Mouse (Mus musculus) lung, postnatal 0 days (tissue): Measurements from ENCODE around the gene Uox. TPM values are rescaled to one million over a fixed set of nuclear protein-coding genes. Genes with fewer than 3 reads are reported as not detected.

ENCODE experiments used
- ATAC-seq: fragments of 200-750 bp; cut with Nextera tagmentation; 2 replicates; pipeline ENCODE4 v1.8.0; 2017; ENCODE audit warnings: moderate library complexity
- DNase-seq: peaks from one replicate; pipeline ENCODE4 v3.0.0-alpha.2; 2016; ENCODE audit warnings: low spot score
- H3K27ac ChIP-seq: fragments of 300-500 bp; sonication (generic); 2 replicates; pipeline ENCODE4 v1.5.1; 2014; ENCODE audit warnings: antibody characterized with exemption, mild to moderate bottlenecking, low read length, mixed read lengths
- H3K27me3 ChIP-seq: fragments of 300-500 bp; sonication (generic); replicated peaks from 2 replicates; pipeline ENCODE4 v1.6.1; 2014; ENCODE audit warnings: low read length, mixed read lengths; ENCODE audit not compliant: insufficient read depth
- H3K36me3 ChIP-seq: fragments of 300-500 bp; sonication (generic); 2 replicates; pipeline ENCODE4 v1.6.1; 2014; ENCODE audit warnings: low read length, mixed read lengths; ENCODE audit not compliant: insufficient read depth
- H3K4me1 ChIP-seq: fragments of 300-500 bp; sonication (generic); 2 replicates; pipeline ENCODE4 v1.6.1; 2014; ENCODE audit warnings: antibody characterized with exemption, low read depth, low read length, mixed read lengths; ENCODE audit not compliant: insufficient read depth
- H3K4me2 ChIP-seq: fragments of 300-500 bp; sonication (generic); replicated peaks from 2 replicates; pipeline ENCODE4 v1.6.1; 2014; ENCODE audit warnings: low read depth, mild to moderate bottlenecking, low read length, moderate library complexity, mixed read lengths
- H3K4me3 ChIP-seq: fragments of 300-500 bp; sonication (generic); 2 replicates; pipeline ENCODE4 v1.5.1; 2014; ENCODE audit warnings: low read depth, low read length
- H3K9ac ChIP-seq: fragments of 300-500 bp; sonication (generic); replicated peaks from 2 replicates; pipeline ENCODE4 v1.6.1; 2014; ENCODE audit warnings: low read depth, mild to moderate bottlenecking
- H3K9me3 ChIP-seq: fragments of 300-500 bp; sonication (generic); 2 replicates; pipeline ENCODE4 v1.6.1; 2016; ENCODE audit warnings: low read length, mixed read lengths
- CTCF ChIP-seq: IDR thresholded peaks from 2 replicates; pipeline ENCODE4 v1.5.1; 2016; ENCODE audit warnings: antibody characterized with exemption, mild to moderate bottlenecking
- EP300 ChIP-seq: IDR thresholded peaks from 2 replicates; pipeline ENCODE4 v1.6.1; 2016; ENCODE audit warnings: antibody characterized with exemption, mild to moderate bottlenecking, control low read depth
- WGBS: fragments of 180-500 bp; shearing (Covaris S2); extraction: QIAGEN DNeasy Blood & Tissue Kit; methylation state at CpG from one replicate; pipeline ENCODE4 v1.1.7; 2014; 5-methylcytosine and 5-hydroxymethylcytosine counted together
- polyA plus RNA-seq: library from polyadenylated mRNA; unstranded; fragments of >200 nt; fragmentation: Nextera tagmentation; extraction: Ambion mirVana; gene quantifications from 2 replicates; pipeline ENCODE4 v1.2.1, GENCODE M21; 2015

The Uox gene
- polyA plus RNA-seq, 1 experiment from 2014 or later = 0.63 TPM

DNA sequence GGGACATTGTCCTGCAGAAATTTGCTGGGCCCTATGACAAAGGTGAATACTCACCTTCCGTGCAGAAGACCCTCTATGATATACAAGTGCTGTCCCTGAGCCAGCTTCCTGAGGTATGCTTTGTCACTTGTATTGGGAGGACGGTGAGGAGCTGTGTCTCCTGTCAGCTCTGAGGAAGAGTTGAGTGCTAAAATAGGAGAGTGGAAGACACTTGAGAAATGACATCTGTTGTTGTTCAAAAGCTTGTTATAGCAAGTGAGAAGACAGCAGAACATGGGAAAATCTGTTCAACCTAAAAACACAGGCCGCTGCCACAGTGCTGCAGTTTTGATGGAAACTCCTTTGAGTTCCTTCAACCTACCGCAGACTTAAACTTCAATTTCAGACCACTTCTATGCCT, 55.5 kb downstream of the Uox start:
- H3K4me3 ChIP-seq = no peak overlapping the region
- no peak overlapping the region for H3K4me2 ChIP-seq
- H3K27ac ChIP-seq = no peak overlapping the region
- no peaks in the 10 kb centered on the region for H3K9me3 ChIP-seq
- 80% methylated on average over 4 of the region's 4 CpGs for WGBS
- DNase-seq (no peak), ATAC-seq (no peak)
- no peak overlapping the region for H3K9ac ChIP-seq
- no peaks in the 10 kb centered on the region for H3K27me3 ChIP-seq
- no peaks in the 10 kb centered on the region for H3K4me1 ChIP-seq
- no peaks in the 10 kb centered on the region for H3K36me3 ChIP-seq
- TF ChIP-seq EP300 (no peak), CTCF (no peak)

DNA sequence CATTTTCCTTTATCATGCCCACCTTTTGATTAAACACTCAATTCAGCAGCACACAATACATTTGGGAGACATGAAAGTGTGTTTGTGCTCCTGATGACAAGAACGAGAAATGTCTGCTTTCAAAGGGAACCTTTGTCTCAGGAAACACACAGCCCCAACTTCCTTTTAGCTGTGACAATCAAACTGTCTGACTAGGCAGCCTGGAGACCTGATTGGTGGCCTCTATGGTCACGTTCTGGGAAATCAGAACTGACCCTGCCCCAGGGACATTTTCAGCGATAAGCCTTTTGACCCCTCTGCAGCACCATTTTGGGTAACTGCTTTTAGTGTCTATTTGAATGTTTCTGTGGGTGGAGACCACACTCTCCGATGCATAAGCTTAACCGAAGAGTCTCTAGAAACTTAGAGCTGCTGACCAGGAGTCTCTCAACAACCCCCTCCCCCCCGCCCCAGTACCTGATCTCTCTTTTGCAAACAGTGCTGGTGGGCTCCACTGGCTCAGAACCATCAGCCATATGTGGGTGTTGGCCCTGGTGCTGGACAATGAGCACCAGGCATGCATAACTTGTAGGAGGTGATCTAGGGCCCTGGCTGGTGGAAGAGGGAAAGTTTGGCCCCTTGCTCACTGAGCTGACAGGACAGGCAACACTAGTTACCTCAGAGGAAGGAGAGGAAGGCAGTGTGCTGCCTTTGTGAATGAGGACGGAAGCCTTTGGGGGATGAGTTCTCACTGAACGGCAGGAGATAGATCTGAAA, 58.2 kb downstream of the Uox start:
- Histone ChIP-seq H3K27me3 (no peaks in the 10 kb centered on the region), H3K36me3 (no peaks in the 10 kb centered on the region), H3K9me3 (no peaks in the 10 kb centered on the region), H3K4me2 (no peak overlapping the region), H3K9ac (no peak overlapping the region), H3K4me3 (no peak overlapping the region), H3K27ac (no peak overlapping the region), H3K4me1 (no peaks in the 10 kb centered on the region)
- TF ChIP-seq CTCF = no peak
- TF ChIP-seq EP300 = no peak
- no peak for DNase-seq
- no peak for ATAC-seq
- 65% methylated on average over 8 of the region's 8 CpGs for WGBS

DNA sequence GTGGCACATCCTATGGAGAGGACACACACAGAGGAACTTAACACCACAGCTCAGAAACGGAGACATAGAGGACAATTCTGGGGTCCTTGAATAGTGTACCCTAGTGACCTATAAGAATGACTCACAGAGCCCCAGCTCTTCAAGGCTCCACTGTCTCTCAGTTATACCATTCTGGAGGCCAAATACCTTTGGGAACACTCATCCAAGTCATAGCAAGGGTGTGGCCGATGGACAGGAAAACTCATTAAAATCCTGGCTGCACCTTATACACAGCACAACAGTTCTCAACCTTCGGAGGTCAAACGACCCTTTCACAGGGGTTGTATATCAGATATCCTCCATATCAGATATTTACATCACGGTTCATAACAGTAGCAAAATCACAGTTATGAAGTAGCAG, 62.3 kb downstream of the Uox start:
- DNase-seq (no peak), ATAC-seq (no peak)
- H3K4me1 ChIP-seq = no peaks in the 10 kb centered on the region
- no peak overlapping the region for H3K4me3 ChIP-seq
- no peak overlapping the region for H3K9ac ChIP-seq
- no peak overlapping the region for H3K27ac ChIP-seq
- H3K9me3 ChIP-seq = no peaks in the 10 kb centered on the region
- H3K4me2 ChIP-seq = no peak overlapping the region
- H3K36me3 ChIP-seq = no peaks in the 10 kb centered on the region
- TF ChIP-seq EP300 = no peak
- TF ChIP-seq CTCF = no peak
- no peaks in the 10 kb centered on the region for H3K27me3 ChIP-seq
- 85% methylated on average over 5 of the region's 5 CpGs for WGBS

DNA sequence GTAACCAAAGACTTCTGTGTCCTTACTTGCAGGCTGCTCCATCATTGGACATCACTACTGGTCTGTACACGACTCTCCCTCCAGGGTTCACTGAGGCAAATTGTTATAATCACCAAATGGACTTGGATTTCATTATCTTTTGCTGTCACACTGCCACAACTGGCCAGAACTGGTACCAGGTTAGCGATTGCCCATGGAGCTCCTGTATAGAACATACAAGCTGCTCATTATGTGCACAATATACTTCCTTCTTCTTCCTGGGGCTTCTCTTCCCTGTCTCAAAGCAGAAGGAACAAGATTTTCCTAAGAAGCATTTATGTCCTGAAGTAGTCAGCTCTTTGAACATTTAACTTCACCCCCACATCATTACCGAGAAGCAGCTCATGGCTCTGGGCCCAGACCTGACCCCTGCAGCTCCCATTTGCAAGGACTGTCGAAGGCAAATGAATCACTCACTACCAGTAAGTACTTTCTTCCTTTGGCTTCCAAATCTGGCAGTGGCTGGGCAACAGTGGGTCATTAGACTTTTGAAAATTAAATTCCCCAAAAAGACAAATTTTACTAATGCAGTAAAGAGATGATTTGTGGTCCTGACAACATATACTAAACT, 71.7 kb downstream of the Uox start:
- TF ChIP-seq CTCF = no peak
- H3K9ac ChIP-seq = no peak overlapping the region
- H3K27me3 ChIP-seq = no peaks in the 10 kb centered on the region
- ATAC-seq (no peak; the same call in 1 of the 2 replicates), DNase-seq (peak; percentile 58)
- H3K9me3 ChIP-seq = no peaks in the 10 kb centered on the region
- H3K4me3 ChIP-seq = no peak overlapping the region
- H3K4me1 ChIP-seq = no peaks in the 10 kb centered on the region
- no peak overlapping the region for H3K4me2 ChIP-seq
- H3K36me3 ChIP-seq = no peaks in the 10 kb centered on the region
- WGBS = 51% methylated on average over 4 of the region's 4 CpGs
- H3K27ac ChIP-seq = no peak overlapping the region

DNA sequence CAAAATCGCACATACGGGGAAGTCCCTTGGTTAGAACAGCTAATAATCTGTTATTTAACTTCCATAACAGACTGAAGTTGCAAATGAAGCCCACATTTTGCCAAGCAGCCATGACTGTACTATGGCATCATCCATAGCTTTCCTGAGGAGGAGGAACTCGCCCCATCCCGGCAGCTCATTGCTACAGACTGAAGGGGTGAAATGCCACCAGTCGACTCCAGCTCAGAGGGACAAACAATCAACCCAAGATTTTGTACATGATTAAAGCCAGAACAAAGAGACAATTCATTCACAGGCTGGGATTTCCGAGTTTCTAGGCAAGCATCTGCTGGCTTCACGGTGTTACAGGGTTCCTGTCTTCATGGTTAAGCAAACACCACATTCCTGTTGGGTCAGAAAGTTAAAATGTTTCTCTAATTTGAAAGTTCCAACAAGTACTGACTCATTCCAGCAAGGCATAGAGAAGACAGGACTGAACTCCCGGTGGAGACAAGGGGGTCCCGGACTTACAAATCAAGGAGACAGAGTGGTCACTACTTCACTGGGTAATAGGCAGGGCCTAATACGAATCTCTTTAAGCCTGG, 79.2 kb downstream of the Uox start:
- WGBS = 58% methylated on average over 10 of the region's 10 CpGs
- Histone ChIP-seq H3K4me1 (no peaks in the 10 kb centered on the region), H3K27ac (no peak overlapping the region), H3K36me3 (no peaks in the 10 kb centered on the region), H3K9me3 (no peaks in the 10 kb centered on the region), H3K9ac (no peak overlapping the region), H3K27me3 (no peaks in the 10 kb centered on the region), H3K4me2 (no peak overlapping the region), H3K4me3 (no peak overlapping the region)
- ATAC-seq (no peak), DNase-seq (no peak)
- TF ChIP-seq EP300 (no peak), CTCF (no peak)

DNA sequence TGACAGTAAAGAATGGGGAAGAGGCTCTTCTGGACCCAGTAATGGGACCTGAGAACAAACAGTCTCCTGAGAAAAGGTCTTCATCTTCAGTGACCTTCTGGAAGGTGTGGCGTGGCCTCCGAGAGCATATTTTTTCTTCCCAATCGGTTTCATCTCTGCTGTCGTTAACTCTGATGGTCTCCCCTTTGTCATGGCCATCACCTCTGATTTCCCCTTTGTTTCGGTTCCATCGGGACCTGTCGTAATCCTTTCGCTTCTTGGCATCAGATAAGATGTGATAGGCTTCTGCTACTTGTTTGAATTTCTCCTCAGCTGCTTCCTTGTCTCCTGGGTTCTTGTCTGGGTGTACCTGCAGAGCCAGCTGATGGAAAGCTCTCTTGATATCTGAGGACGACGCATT, 80.5 kb downstream of the Uox start:
- H3K27me3 ChIP-seq = no peaks in the 10 kb centered on the region
- ATAC-seq (no peak), DNase-seq (no peak)
- H3K27ac ChIP-seq = no peak overlapping the region
- no peak overlapping the region for H3K9ac ChIP-seq
- no peak overlapping the region for H3K4me2 ChIP-seq
- no peaks in the 10 kb centered on the region for H3K36me3 ChIP-seq
- no peaks in the 10 kb centered on the region for H3K9me3 ChIP-seq
- TF ChIP-seq CTCF = no peak
- no peak for TF ChIP-seq EP300
- no peaks in the 10 kb centered on the region for H3K4me1 ChIP-seq
- H3K4me3 ChIP-seq = no peak overlapping the region
- WGBS = 88% methylated on average over 10 of the region's 10 CpGs
